25 mouse cellular contexts compared by ENCODE assay signal in genomic region chr16:95657187-95657586, GRCm38 (mm10).
"Had no signal": no experiment of that assay in that cellular context is flagged by ENCODE, and none has a peak within 500 bp of the region (broad histone marks: within the 10 kb centered on the region; RNA-seq: fewer than 3 reads in every experiment).

No protein-coding gene starts in this region.

- ATAC-seq: forebrain, embryonic 15.5 days; forebrain, postnatal 0 days; hindbrain, embryonic 16.5 days; inflammation-experienced regulatory T-cells, adult 6 months; intestine, embryonic 15.5 days; intestine, postnatal 0 days; liver, postnatal 0 days had no signal

- H3K4me1 ChIP-seq: heart, embryonic 12.5 days; hindbrain, embryonic 12.5 days; liver, embryonic 13.5 days; liver, embryonic 15.5 days had no signal

- H3K9me3 ChIP-seq: forebrain, embryonic 15.5 days; heart, embryonic 10.5 days; intestine, embryonic 15.5 days; limb, embryonic 10.5 days; liver, embryonic 15.5 days had no signal

- H3K27ac ChIP-seq: forebrain, embryonic 15.5 days; heart, embryonic 10.5 days; hindbrain, embryonic 10.5 days; hindbrain, embryonic 12.5 days; hindbrain, embryonic 14.5 days; intestine, embryonic 15.5 days; layer of hippocampus, adult 2 months; left cerebral cortex, adult 2 months; limb, embryonic 10.5 days; limb, embryonic 12.5 days; liver, embryonic 13.5 days; liver, embryonic 15.5 days had no signal

- H3K9ac ChIP-seq: forebrain, embryonic 15.5 days; forebrain, postnatal 0 days; heart, embryonic 12.5 days; hindbrain, embryonic 12.5 days; hindbrain, embryonic 14.5 days; intestine, embryonic 15.5 days; limb, embryonic 12.5 days; liver, embryonic 13.5 days; liver, embryonic 15.5 days; liver, postnatal 0 days had no signal

- H3K36me3 ChIP-seq: forebrain, embryonic 15.5 days; heart, embryonic 10.5 days; heart, embryonic 12.5 days; hindbrain, embryonic 10.5 days; hindbrain, embryonic 12.5 days; intestine, embryonic 15.5 days; limb, embryonic 12.5 days; liver, embryonic 13.5 days; liver, embryonic 15.5 days had no signal

- H3K4me2 ChIP-seq: forebrain, embryonic 15.5 days; heart, embryonic 12.5 days; hindbrain, embryonic 12.5 days; hindbrain, embryonic 14.5 days; intestine, embryonic 15.5 days; limb, embryonic 12.5 days; liver, embryonic 11.5 days; liver, embryonic 13.5 days; liver, embryonic 15.5 days had no signal

- DNase-seq: forebrain, postnatal 0 days; gastrocnemius, postnatal 14 days; gastrocnemius, postnatal 36 days; heart, adult 18-20 months; heart, postnatal 10 days; heart, postnatal 4 days; kidney, postnatal 10 days; liver, embryonic 13.5 days had no signal

- H3K27me3 ChIP-seq: forebrain, embryonic 15.5 days; hindbrain, embryonic 12.5 days; intestine, embryonic 15.5 days; limb, embryonic 12.5 days; liver, embryonic 13.5 days; liver, embryonic 15.5 days had no signal

- H3K4me3 ChIP-seq: forebrain, embryonic 15.5 days; heart, embryonic 10.5 days; heart, embryonic 12.5 days; hindbrain, embryonic 10.5 days; hindbrain, embryonic 12.5 days; intestine, embryonic 15.5 days; layer of hippocampus, adult 2 months; left cerebral cortex, adult 2 months; limb, embryonic 10.5 days; limb, embryonic 12.5 days; liver, embryonic 13.5 days; liver, embryonic 15.5 days had no signal
